Mouse (Mus musculus): ENCODE results near the gene Polrmt. TPM values are rescaled to one million over a fixed set of nuclear protein-coding genes. Genes with fewer than 3 reads are reported as not detected.
A peak's percentile ranks its signal among the peaks of the same experiment; 100 is the strongest.

Polrmt gene
- total and polyA plus RNA-seq, 2 experiments from 2014 or later = 29.7 to 36.5 TPM

DNA sequence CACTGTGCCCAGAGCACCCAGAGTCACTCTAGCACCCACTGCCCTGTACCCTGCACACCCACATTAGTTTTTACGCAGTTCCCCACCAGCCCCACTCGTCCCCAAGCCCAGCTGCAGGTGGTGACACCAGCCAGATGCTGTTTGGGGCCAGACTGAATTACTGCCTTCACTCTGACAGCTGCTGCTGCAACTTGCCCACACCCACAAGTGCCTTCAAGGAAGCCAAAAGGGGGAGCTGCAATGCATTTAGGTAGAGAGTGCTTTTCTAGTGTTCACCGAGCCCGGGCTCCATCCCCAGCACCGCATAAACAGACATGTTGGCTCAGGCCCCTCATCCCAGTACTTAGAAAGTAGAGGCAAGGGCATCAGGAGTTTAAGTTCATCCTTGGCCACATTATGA is 35.6 kb upstream of the Polrmt start:
- H3K4me2 ChIP-seq (ENCODE audit: low read depth, low read length) = no peak overlapping the region
- H3K27ac ChIP-seq = no peak overlapping the region
- no peak for DNase-seq (ENCODE audit: low spot score)
- no peaks in the 10 kb centered on the region for H3K9me3 ChIP-seq (ENCODE audit: low read length)
- H3K9ac ChIP-seq (replicated peaks; ENCODE audit: low read length) = no peak overlapping the region
- H3K36me3 ChIP-seq (ENCODE audit: insufficient read depth, low read length) = no peaks in the 10 kb centered on the region
- no peak for ATAC-seq
- H3K4me3 ChIP-seq (ENCODE audit: low read length) = no peak overlapping the region
- H3K27me3 ChIP-seq (ENCODE audit: insufficient read depth, low read length) = peaks cover 6% of the 10 kb centered on the region; the same call in 1 of the 2 replicates
- H3K4me1 ChIP-seq (ENCODE audit: insufficient read depth, low read length) = peaks cover 8% of the 10 kb centered on the region
- TF ChIP-seq CTCF (IDR thresholded peaks at IDR 0.05; ENCODE audit: low read depth) = no peak
- 61% methylated on average over 5 of the region's 5 CpGs for WGBS

DNA sequence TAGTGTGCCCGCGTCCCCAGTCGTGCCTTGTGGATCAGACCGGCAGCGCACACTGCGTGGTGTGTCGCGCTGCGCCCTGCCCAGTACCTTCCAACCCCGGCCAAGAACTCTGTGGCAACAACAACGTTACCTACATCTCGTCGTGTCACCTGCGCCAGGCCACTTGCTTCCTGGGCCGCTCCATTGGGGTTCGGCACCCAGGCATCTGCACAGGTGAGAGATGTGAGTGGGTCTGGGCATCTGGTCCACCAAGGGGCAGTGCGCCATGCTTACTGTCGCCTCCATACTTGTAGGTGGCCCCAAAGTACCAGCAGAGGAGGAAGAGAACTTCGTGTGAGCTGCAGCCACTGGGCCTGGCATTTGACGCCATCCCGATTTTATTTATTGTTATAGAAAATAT is 34.8 kb upstream of the Polrmt start:
- peak overlapping the region; percentile 28; the same call in 1 of the 2 replicates for H3K9ac ChIP-seq (replicated peaks; ENCODE audit: low read length)
- no peaks in the 10 kb centered on the region for H3K9me3 ChIP-seq (ENCODE audit: low read length)
- no peak; the same call in 1 of the 2 replicates for TF ChIP-seq CTCF (IDR thresholded peaks at IDR 0.05; ENCODE audit: low read depth)
- peaks cover 9% of the 10 kb centered on the region for H3K4me1 ChIP-seq (ENCODE audit: insufficient read depth, low read length)
- H3K36me3 ChIP-seq (ENCODE audit: insufficient read depth, low read length) = no peaks in the 10 kb centered on the region
- peak overlapping the region; percentile 73 for H3K4me2 ChIP-seq (ENCODE audit: low read depth, low read length)
- H3K4me3 ChIP-seq (ENCODE audit: low read length) = peak overlapping the region; percentile 46
- ATAC-seq (no peak), DNase-seq (ENCODE audit: low spot score) (no peak)
- H3K27me3 ChIP-seq (ENCODE audit: insufficient read depth, low read length) = peaks cover 14% of the 10 kb centered on the region; the same call in 1 of the 2 replicates
- 37% methylated on average over 21 of the region's 21 CpGs for WGBS
- no peak overlapping the region for H3K27ac ChIP-seq

DNA sequence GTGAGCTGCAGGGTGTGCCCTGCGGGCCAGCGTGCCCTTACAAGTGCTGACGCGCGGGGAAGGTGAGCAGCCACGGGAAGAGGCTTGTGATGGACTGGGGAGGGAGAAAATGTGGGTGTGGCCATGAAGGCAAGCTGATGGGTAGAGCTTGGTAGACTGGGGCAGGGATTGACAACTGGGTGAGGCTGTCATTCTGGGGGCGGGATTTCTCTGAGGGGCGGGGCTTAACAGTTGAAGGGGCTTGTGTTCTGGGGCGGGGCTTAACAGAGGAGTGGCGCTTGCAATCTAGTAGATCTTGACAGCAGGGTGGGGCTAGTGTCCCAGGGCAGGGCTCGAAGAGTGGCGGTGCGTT is 34.3 kb upstream of the Polrmt start:
- ATAC-seq = no peak
- H3K4me3 ChIP-seq (ENCODE audit: low read length) = peak overlapping the region; percentile 46
- DNase-seq (ENCODE audit: low spot score) = no peak
- H3K4me2 ChIP-seq (ENCODE audit: low read depth, low read length) = peak overlapping the region; percentile 73
- under 1% methylated on average over 13 of the region's 13 CpGs for WGBS
- peaks cover 9% of the 10 kb centered on the region for H3K4me1 ChIP-seq (ENCODE audit: insufficient read depth, low read length)
- H3K9me3 ChIP-seq (ENCODE audit: low read length) = no peaks in the 10 kb centered on the region
- H3K9ac ChIP-seq (replicated peaks; ENCODE audit: low read length) = peak overlapping the region; percentile 41; the same call in 1 of the 2 replicates
- peak overlapping the region; percentile 45; the same call in 1 of the 2 replicates for H3K27ac ChIP-seq
- H3K27me3 ChIP-seq (ENCODE audit: insufficient read depth, low read length) = peaks cover 14% of the 10 kb centered on the region; the same call in 1 of the 2 replicates
- H3K36me3 ChIP-seq (ENCODE audit: insufficient read depth, low read length) = no peaks in the 10 kb centered on the region
- TF ChIP-seq CTCF (IDR thresholded peaks at IDR 0.05; ENCODE audit: low read depth) = no peak

DNA sequence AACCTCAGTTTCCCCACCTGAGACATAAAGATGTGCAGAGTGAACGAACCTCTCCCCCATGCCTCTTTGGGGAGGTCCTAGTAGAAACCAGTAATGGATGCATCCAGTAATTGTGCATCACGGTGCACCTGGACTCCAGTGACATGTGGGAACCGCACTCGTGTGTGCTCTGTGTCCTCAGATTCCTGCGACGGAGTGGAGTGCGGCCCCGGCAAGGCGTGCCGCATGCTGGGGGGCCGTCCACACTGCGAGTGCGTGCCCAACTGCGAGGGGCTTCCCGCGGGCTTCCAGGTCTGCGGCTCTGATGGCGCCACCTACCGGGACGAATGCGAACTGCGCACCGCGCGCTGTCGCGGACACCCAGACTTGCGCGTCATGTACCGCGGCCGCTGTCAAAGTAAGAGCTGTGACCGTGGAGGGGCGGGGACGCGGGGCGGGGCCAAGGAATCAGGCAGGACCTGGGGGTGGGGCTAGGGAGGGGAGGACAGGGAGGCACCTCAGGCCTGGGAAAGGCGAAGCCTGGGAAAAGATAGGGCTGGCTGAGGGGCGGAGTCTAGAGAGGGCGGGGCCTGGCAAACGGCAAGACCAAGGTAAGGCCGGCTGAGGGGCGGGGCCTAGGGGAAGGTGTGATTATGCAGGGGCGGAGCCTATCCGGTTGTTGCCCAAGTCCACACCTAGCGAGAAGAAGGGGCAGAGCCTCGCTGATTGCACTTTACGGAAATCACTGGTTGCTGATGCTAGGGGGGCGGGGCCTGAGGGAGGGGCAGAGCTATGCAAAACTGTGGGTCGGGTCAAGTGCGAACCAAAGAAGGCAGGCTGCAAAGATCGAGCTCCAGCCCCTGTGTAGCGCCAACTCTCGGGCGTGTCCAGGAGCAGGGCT is 33.6 kb upstream of the Polrmt start:
- Histone ChIP-seq H3K4me3 (ENCODE audit: low read length) (peak overlapping the region; percentile 46), H3K27me3 (ENCODE audit: insufficient read depth, low read length) (peaks cover 14% of the 10 kb centered on the region; the same call in 1 of the 2 replicates), H3K9me3 (ENCODE audit: low read length) (no peaks in the 10 kb centered on the region), H3K4me1 (ENCODE audit: insufficient read depth, low read length) (peaks cover 9% of the 10 kb centered on the region), H3K9ac (replicated peaks; ENCODE audit: low read length) (peak overlapping the region; percentile 41; the same call in 1 of the 2 replicates), H3K36me3 (ENCODE audit: insufficient read depth, low read length) (no peaks in the 10 kb centered on the region), H3K4me2 (ENCODE audit: low read depth, low read length) (peak overlapping the region; percentile 73), H3K27ac (peak overlapping the region; percentile 45; the same call in 1 of the 2 replicates)
- peak; percentile 86 for TF ChIP-seq CTCF (IDR thresholded peaks at IDR 0.05; ENCODE audit: low read depth)
- WGBS = 1% methylated on average over 55 of the region's 55 CpGs
- peak; percentile 95 for DNase-seq (ENCODE audit: low spot score)
- peak; percentile 94 for ATAC-seq

DNA sequence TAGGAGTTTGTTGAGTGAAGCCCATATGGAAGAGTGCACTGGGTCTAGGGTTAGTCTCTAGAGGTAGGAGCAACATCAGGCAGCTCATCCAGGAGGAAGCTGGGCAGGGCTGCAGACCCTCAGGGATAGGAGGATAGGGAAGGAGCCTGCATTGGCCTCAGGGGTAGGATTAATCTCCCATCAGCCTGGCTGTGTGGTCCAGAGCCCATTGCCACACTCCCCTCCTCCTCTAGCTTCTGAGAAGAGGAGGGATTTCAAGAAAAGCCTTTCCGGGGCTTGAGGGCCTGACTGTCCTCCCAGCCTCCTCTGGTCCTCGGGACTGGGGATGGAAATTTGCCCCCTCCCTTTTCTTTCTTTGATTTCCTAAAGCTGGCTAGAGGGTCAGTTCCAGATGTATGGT is 32.8 kb upstream of the Polrmt start:
- WGBS = 7% methylated on average over 2 of the region's 2 CpGs
- peaks cover 9% of the 10 kb centered on the region for H3K4me1 ChIP-seq (ENCODE audit: insufficient read depth, low read length)
- peaks cover 14% of the 10 kb centered on the region; the same call in 1 of the 2 replicates for H3K27me3 ChIP-seq (ENCODE audit: insufficient read depth, low read length)
- no peak overlapping the region for H3K9ac ChIP-seq (replicated peaks; ENCODE audit: low read length)
- no peak overlapping the region for H3K4me3 ChIP-seq (ENCODE audit: low read length)
- no peaks in the 10 kb centered on the region for H3K36me3 ChIP-seq (ENCODE audit: insufficient read depth, low read length)
- no peak for ATAC-seq
- H3K9me3 ChIP-seq (ENCODE audit: low read length) = no peaks in the 10 kb centered on the region
- H3K4me2 ChIP-seq (ENCODE audit: low read depth, low read length) = no peak overlapping the region
- no peak overlapping the region for H3K27ac ChIP-seq
- no peak for DNase-seq (ENCODE audit: low spot score)
- no peak for TF ChIP-seq CTCF (IDR thresholded peaks at IDR 0.05; ENCODE audit: low read depth)

DNA sequence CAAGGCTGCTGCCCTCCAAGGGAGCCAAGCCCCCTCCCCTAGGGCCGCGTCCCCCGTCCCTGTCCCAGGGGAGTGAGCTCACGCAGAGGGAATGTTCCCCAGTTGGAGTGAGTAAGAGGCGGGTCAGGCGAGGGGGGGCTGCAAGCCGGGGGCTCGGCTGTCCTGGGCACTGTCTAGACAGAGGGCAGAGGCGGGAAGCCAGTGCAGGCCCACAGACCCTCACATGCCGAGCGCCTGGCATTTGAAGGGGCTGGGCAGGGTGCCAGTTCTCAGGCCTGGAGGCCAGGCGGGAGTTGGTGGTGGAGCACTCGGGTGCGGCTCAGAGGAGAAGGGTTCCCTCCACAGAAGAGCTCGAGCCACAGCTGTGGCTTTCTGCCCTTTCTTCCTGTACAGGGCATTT is 31.6 kb upstream of the Polrmt start:
- WGBS = 8% methylated on average over 15 of the region's 15 CpGs
- DNase-seq (ENCODE audit: low spot score) = peak; percentile 73
- peaks cover 14% of the 10 kb centered on the region; the same call in 1 of the 2 replicates for H3K27me3 ChIP-seq (ENCODE audit: insufficient read depth, low read length)
- H3K27ac ChIP-seq = no peak overlapping the region
- no peak overlapping the region for H3K9ac ChIP-seq (replicated peaks; ENCODE audit: low read length)
- H3K4me3 ChIP-seq (ENCODE audit: low read length) = no peak overlapping the region
- H3K4me1 ChIP-seq (ENCODE audit: insufficient read depth, low read length) = peaks cover 9% of the 10 kb centered on the region
- no peak overlapping the region for H3K4me2 ChIP-seq (ENCODE audit: low read depth, low read length)
- TF ChIP-seq CTCF (IDR thresholded peaks at IDR 0.05; ENCODE audit: low read depth) = no peak
- no peaks in the 10 kb centered on the region for H3K36me3 ChIP-seq (ENCODE audit: insufficient read depth, low read length)
- ATAC-seq = no peak
- no peaks in the 10 kb centered on the region for H3K9me3 ChIP-seq (ENCODE audit: low read length)

Measured in hindbrain, postnatal 0 days (tissue).